Mouse (Mus musculus): Measurements from ENCODE around the gene Cyp2c23. TPM values are rescaled to one million over a fixed set of nuclear protein-coding genes. Genes with fewer than 3 reads are reported as not detected.

Gene Cyp2c23
- polyA plus RNA-seq, 1 experiment from 2014 or later = 0.20 TPM

DNA sequence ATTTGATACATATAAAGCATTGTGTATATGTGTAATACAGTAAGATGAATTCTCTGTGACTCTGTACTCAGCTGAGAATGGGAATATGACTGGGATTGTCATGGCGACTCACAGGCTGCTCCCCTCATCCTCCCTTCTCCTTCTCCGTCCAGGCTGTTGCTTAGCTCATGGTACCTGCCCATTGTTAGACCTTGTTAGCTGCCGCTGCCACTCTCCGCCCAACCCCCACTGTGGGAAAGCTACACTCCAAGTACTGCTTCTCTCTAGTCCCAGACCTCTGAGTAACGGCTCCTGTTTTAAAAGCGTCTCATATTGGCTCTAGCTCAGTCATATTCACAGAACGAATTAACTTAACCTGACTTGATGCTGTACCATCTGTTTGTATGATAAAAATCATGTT, 9.3 kb downstream of the Cyp2c23 start:
- Histone ChIP-seq H3K9ac (ENCODE audit: low read depth, low read length) (no peak overlapping the region), H3K27ac (ENCODE audit: low read depth, low read length) (no peak overlapping the region), H3K36me3 (ENCODE audit: control insufficient read depth, insufficient read depth, low read length) (no peaks in the 10 kb centered on the region), H3K4me3 (ENCODE audit: low read depth, low read length) (no peak overlapping the region), H3K27me3 (ENCODE audit: control insufficient read depth, insufficient read depth, low read length) (no peaks in the 10 kb centered on the region), H3K4me1 (ENCODE audit: control insufficient read depth, insufficient read depth, low read length) (no peaks in the 10 kb centered on the region), H3K4me2 (no peak overlapping the region), H3K9me3 (replicated peaks; ENCODE audit: control insufficient read depth, low read length) (no peaks in the 10 kb centered on the region)
- 63% methylated on average over 7 of the region's 7 CpGs for WGBS (ENCODE audit: insufficient replicate concordance)
- no peak for ATAC-seq (replicated peaks; ENCODE audit: insufficient number of reproducible peaks, low FRiP score, low TSS enrichment)

DNA sequence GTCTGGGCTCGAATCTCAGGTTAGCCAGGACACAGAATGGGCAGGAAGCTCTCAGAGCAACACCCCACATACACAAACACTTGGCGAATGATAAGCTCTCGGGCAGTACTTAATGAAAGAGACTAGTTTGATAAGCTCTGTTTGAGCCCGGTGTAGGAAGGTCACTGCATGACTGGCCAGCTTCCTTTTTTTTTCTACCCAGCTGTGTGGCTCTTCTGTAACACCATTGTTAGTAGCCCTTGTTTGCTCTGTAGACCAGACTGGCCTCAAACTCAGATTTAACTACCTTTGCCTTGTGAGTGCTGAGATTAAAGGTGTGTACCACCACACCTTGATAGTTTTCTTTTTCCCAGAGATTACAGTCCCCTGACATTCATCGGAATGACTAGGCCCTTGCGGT, 15.1 kb downstream of the Cyp2c23 start:
- H3K4me2 ChIP-seq = no peak overlapping the region
- no peak for ATAC-seq (replicated peaks; ENCODE audit: insufficient number of reproducible peaks, low FRiP score, low TSS enrichment)
- no peaks in the 10 kb centered on the region for H3K27me3 ChIP-seq (ENCODE audit: control insufficient read depth, insufficient read depth, low read length)
- no peak overlapping the region for H3K27ac ChIP-seq (ENCODE audit: low read depth, low read length)
- 48% methylated on average over 6 of the region's 6 CpGs for WGBS (ENCODE audit: insufficient replicate concordance)
- H3K9ac ChIP-seq (ENCODE audit: low read depth, low read length) = no peak overlapping the region
- H3K36me3 ChIP-seq (ENCODE audit: control insufficient read depth, insufficient read depth, low read length) = no peaks in the 10 kb centered on the region
- no peaks in the 10 kb centered on the region for H3K9me3 ChIP-seq (replicated peaks; ENCODE audit: control insufficient read depth, low read length)
- H3K4me3 ChIP-seq (ENCODE audit: low read depth, low read length) = no peak overlapping the region
- H3K4me1 ChIP-seq (ENCODE audit: control insufficient read depth, insufficient read depth, low read length) = no peaks in the 10 kb centered on the region

DNA sequence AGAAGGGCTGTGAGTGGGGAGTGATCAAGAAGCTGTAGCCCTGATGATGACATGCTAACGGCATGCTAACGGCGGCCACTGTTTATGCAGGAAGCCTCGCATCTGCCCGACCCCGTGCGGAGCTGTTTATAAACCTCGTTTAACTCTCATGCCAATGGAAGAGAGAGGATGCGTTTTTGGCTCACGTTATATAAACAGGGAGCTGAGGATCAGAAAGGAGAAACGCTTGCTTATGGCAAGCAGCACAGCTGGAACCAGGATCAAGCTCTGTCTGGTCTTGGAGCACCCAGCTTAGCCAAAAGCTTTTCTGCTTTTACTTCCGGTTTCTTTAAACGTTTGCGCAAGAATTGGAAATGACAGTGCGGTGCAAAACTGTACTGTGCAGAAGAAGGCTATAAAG, 20.2 kb downstream of the Cyp2c23 start:
- 66% methylated on average over 15 of the region's 15 CpGs for WGBS (ENCODE audit: insufficient replicate concordance)
- Histone ChIP-seq H3K4me3 (ENCODE audit: low read depth, low read length) (no peak overlapping the region), H3K4me1 (ENCODE audit: control insufficient read depth, insufficient read depth, low read length) (no peaks in the 10 kb centered on the region), H3K36me3 (ENCODE audit: control insufficient read depth, insufficient read depth, low read length) (no peaks in the 10 kb centered on the region), H3K4me2 (no peak overlapping the region), H3K9me3 (replicated peaks; ENCODE audit: control insufficient read depth, low read length) (no peaks in the 10 kb centered on the region), H3K27ac (ENCODE audit: low read depth, low read length) (no peak overlapping the region), H3K27me3 (ENCODE audit: control insufficient read depth, insufficient read depth, low read length) (no peaks in the 10 kb centered on the region), H3K9ac (ENCODE audit: low read depth, low read length) (no peak overlapping the region)
- ATAC-seq (replicated peaks; ENCODE audit: insufficient number of reproducible peaks, low FRiP score, low TSS enrichment) = no peak

DNA sequence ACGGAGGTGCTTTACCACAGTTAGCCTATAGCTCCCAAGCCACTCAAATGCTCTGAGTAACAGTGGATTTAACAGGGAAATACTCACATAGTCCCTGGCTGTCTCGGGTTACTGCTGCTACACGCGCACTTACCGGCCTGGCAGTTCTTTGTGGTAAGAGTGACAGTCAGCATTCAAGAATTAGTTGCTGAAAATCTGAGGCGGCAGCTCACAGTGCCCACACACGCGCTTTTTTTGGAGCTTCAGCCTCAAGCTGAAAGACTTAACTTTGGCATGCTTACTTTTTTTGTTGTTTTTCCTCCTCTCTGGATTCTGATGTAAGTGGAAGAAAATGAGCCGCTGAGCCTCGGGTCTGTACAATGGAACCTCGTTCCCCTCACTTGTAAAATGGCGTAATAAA, 21.8 kb downstream of the Cyp2c23 start:
- H3K36me3 ChIP-seq (ENCODE audit: control insufficient read depth, insufficient read depth, low read length) = no peaks in the 10 kb centered on the region
- no peak overlapping the region for H3K4me3 ChIP-seq (ENCODE audit: low read depth, low read length)
- no peak for ATAC-seq (replicated peaks; ENCODE audit: insufficient number of reproducible peaks, low FRiP score, low TSS enrichment)
- no peak overlapping the region for H3K27ac ChIP-seq (ENCODE audit: low read depth, low read length)
- H3K9ac ChIP-seq (ENCODE audit: low read depth, low read length) = no peak overlapping the region
- H3K4me1 ChIP-seq (ENCODE audit: control insufficient read depth, insufficient read depth, low read length) = no peaks in the 10 kb centered on the region
- no peaks in the 10 kb centered on the region for H3K9me3 ChIP-seq (replicated peaks; ENCODE audit: control insufficient read depth, low read length)
- 73% methylated on average over 12 of the region's 12 CpGs for WGBS (ENCODE audit: insufficient replicate concordance)
- no peak overlapping the region for H3K4me2 ChIP-seq
- no peaks in the 10 kb centered on the region for H3K27me3 ChIP-seq (ENCODE audit: control insufficient read depth, insufficient read depth, low read length)

- no peak overlapping the region for H3K4me2 ChIP-seq
- H3K9me3 ChIP-seq (replicated peaks; ENCODE audit: control insufficient read depth, low read length) = no peaks in the 10 kb centered on the region
- no peaks in the 10 kb centered on the region for H3K27me3 ChIP-seq (ENCODE audit: control insufficient read depth, insufficient read depth, low read length)
- no peaks in the 10 kb centered on the region for H3K4me1 ChIP-seq (ENCODE audit: control insufficient read depth, insufficient read depth, low read length)
- no peaks in the 10 kb centered on the region for H3K36me3 ChIP-seq (ENCODE audit: control insufficient read depth, insufficient read depth, low read length)
- H3K4me3 ChIP-seq (ENCODE audit: low read depth, low read length) = no peak overlapping the region
- WGBS (ENCODE audit: insufficient replicate concordance) = 70% methylated on average over 4 of the region's 4 CpGs
- no peak for ATAC-seq (replicated peaks; ENCODE audit: insufficient number of reproducible peaks, low FRiP score, low TSS enrichment)
- no peak overlapping the region for H3K27ac ChIP-seq (ENCODE audit: low read depth, low read length)
- H3K9ac ChIP-seq (ENCODE audit: low read depth, low read length) = no peak overlapping the region
These were observed 24.0 kb downstream of the Cyp2c23 start for GRCm38 (mm10) chr19:44005025-44005424.

- Histone ChIP-seq H3K4me3 (ENCODE audit: low read depth, low read length) (no peak overlapping the region), H3K36me3 (ENCODE audit: control insufficient read depth, insufficient read depth, low read length) (no peaks in the 10 kb centered on the region), H3K27me3 (ENCODE audit: control insufficient read depth, insufficient read depth, low read length) (no peaks in the 10 kb centered on the region), H3K4me1 (ENCODE audit: control insufficient read depth, insufficient read depth, low read length) (no peaks in the 10 kb centered on the region), H3K4me2 (no peak overlapping the region), H3K9me3 (replicated peaks; ENCODE audit: control insufficient read depth, low read length) (no peaks in the 10 kb centered on the region), H3K27ac (ENCODE audit: low read depth, low read length) (no peak overlapping the region), H3K9ac (ENCODE audit: low read depth, low read length) (no peak overlapping the region)
- ATAC-seq (replicated peaks; ENCODE audit: insufficient number of reproducible peaks, low FRiP score, low TSS enrichment) = no peak
- 79% methylated on average over 2 of the region's 2 CpGs for WGBS (ENCODE audit: insufficient replicate concordance)
These were observed 24.7 kb downstream of the Cyp2c23 start for GRCm38 (mm10) chr19:44004261-44004660.

DNA sequence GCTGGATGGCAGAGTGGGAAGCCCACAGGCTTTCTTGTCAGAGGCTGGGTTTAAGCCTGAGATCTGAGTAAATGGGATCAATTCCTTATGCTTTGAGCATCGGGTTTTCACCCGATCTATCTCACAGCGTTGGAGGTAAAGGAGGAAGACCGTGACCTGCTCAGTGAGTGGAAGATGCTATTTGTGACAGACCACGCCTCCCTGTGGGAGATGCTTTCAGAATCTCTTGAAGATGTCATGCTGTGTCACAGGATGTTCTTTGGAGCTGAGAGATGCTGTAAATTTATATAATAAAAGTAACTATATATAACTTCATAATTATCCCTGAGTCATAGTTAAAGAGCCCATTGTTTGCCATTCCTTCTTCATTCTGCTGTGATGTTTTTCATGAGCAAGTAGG, 28.3 kb downstream of the Cyp2c23 start:
- Histone ChIP-seq H3K36me3 (ENCODE audit: control insufficient read depth, insufficient read depth, low read length) (no peaks in the 10 kb centered on the region), H3K27me3 (ENCODE audit: control insufficient read depth, insufficient read depth, low read length) (no peaks in the 10 kb centered on the region), H3K4me1 (ENCODE audit: control insufficient read depth, insufficient read depth, low read length) (no peaks in the 10 kb centered on the region; the same call in 1 of the 2 replicates), H3K9ac (ENCODE audit: low read depth, low read length) (no peak overlapping the region), H3K9me3 (replicated peaks; ENCODE audit: control insufficient read depth, low read length) (no peaks in the 10 kb centered on the region), H3K27ac (ENCODE audit: low read depth, low read length) (no peak overlapping the region), H3K4me2 (no peak overlapping the region), H3K4me3 (ENCODE audit: low read depth, low read length) (no peak overlapping the region)
- ATAC-seq (replicated peaks; ENCODE audit: insufficient number of reproducible peaks, low FRiP score, low TSS enrichment) = no peak
- WGBS (ENCODE audit: insufficient replicate concordance) = 61% methylated on average over 5 of the region's 5 CpGs

DNA sequence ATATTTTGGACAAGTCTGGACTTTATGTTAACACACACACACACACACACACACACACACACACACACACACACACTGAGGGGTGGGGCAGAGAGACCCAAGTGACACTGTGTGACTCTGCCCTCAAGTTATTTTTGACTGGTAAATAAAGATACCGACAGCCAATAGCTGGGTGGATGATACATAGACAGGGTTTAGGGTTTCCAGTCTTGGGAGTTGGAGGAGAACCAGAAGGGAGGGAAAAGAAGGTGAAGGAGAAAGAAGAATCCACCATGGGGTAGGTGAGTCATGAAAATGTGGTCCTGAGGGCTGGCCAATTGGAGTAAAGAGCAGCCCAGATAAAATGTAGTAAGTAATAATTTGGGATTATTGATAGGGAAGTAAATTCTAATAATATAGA, 28.9 kb downstream of the Cyp2c23 start:
- Histone ChIP-seq H3K4me3 (ENCODE audit: low read depth, low read length) (no peak overlapping the region), H3K4me2 (no peak overlapping the region), H3K9me3 (replicated peaks; ENCODE audit: control insufficient read depth, low read length) (no peaks in the 10 kb centered on the region), H3K9ac (ENCODE audit: low read depth, low read length) (no peak overlapping the region), H3K27me3 (ENCODE audit: control insufficient read depth, insufficient read depth, low read length) (no peaks in the 10 kb centered on the region), H3K36me3 (ENCODE audit: control insufficient read depth, insufficient read depth, low read length) (no peaks in the 10 kb centered on the region), H3K27ac (ENCODE audit: low read depth, low read length) (no peak overlapping the region), H3K4me1 (ENCODE audit: control insufficient read depth, insufficient read depth, low read length) (peaks cover 3% of the 10 kb centered on the region; the same call in 1 of the 2 replicates)
- WGBS (ENCODE audit: insufficient replicate concordance) = 75% methylated on average over 1 of the region's 1 CpGs
- no peak for ATAC-seq (replicated peaks; ENCODE audit: insufficient number of reproducible peaks, low FRiP score, low TSS enrichment)

- 79% methylated on average over 11 of the region's 11 CpGs for WGBS (ENCODE audit: insufficient replicate concordance)
- Histone ChIP-seq H3K4me1 (ENCODE audit: control insufficient read depth, insufficient read depth, low read length) (peaks cover 3% of the 10 kb centered on the region; the same call in 1 of the 2 replicates), H3K9ac (ENCODE audit: low read depth, low read length) (no peak overlapping the region), H3K27me3 (ENCODE audit: control insufficient read depth, insufficient read depth, low read length) (no peaks in the 10 kb centered on the region), H3K4me3 (ENCODE audit: low read depth, low read length) (no peak overlapping the region), H3K36me3 (ENCODE audit: control insufficient read depth, insufficient read depth, low read length) (no peaks in the 10 kb centered on the region), H3K4me2 (no peak overlapping the region), H3K27ac (ENCODE audit: low read depth, low read length) (no peak overlapping the region), H3K9me3 (replicated peaks; ENCODE audit: control insufficient read depth, low read length) (no peaks in the 10 kb centered on the region)
- ATAC-seq (replicated peaks; ENCODE audit: insufficient number of reproducible peaks, low FRiP score, low TSS enrichment) = no peak
These were observed 30.0 kb downstream of the Cyp2c23 start for GRCm38 (mm10) chr19:43998802-43999527.
